Mouse (Mus musculus) heart, postnatal 10 days (tissue): ENCODE measurements at regions not wholly inside any gene's neighbourhood (a gene's known extent, or its start where the extent isn't known, plus 50 kb on each side); places are given as distances from the start of the nearest gene placed in this dataset.

Experiments
- DNase-seq, 2 experiments: peaks; one replicate each; pipeline ENCODE4 v3.0.0; 2021
- intact Hi-C: fragments of 180-260 bp; cut with DNase I; formaldehyde crosslinking; loops from one replicate; pipeline ENCODE4 v1.15.1; 2025

GRCm38 (mm10) chr13:116027147-116027546, 282.3 kb downstream of the Isl1 start:
- intact Hi-C loops, result no loop called here

DNA sequence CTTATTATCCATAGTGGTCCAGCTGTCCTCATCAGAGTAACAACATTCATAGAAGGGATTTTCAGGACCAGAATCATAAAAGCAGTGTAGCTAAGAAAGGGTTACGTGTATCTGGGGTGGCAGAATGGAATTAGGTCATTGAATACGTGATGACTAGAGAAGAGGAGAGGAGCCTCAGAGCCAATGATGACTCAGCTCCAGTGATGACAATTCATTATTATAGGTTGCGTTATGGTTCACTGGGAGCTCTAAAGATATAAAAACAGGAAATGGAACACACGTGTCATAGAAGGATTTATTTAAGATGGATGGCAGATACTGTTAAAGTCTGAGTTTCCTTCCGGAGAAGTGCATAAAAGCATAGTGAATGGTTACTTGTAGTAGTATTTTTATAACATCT, 291.6 kb downstream of the Isl1 start:
- intact Hi-C loops, result no loop called here
- no peak for DNase-seq

More at GRCm38 (mm10) chr13:116027147-116027546, 282.3 kb downstream of the Isl1 start:
- DNase-seq, result no peak

- intact Hi-C loops, result no loop called here
- no peak for DNase-seq
Measured at GRCm38 (mm10) chr13:116003733-116004132, 305.8 kb downstream of the Isl1 start.

- peak; percentile 39 to 60 for DNase-seq
- intact Hi-C loops, result no loop called here
Measured at GRCm38 (mm10) chr13:116002391-116002899, 307.0 kb downstream of the Isl1 start.

- no peak for DNase-seq
- intact Hi-C loops, result no loop called here
Measured at GRCm38 (mm10) chr13:115990591-115990990, 318.9 kb downstream of the Isl1 start.

DNA sequence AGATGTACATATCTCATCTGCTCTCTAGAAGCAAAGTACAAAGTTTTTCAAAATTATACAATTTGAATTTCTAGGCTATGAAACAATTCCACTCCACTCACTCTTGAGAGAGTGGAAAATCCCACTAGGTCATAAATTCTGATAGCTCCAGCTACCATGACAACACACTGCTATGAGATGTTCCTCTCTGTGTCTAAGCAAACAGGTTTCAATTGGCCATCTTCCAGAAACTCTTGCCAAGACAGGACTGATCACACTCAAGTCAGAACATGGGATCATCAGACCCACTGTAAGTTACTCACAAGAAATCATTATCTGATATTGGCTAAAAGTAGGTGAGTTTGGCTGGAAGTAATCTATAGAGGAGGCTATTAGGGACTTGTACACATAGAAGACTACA, 320.4 kb downstream of the Isl1 start:
- DNase-seq, result no peak

DNA sequence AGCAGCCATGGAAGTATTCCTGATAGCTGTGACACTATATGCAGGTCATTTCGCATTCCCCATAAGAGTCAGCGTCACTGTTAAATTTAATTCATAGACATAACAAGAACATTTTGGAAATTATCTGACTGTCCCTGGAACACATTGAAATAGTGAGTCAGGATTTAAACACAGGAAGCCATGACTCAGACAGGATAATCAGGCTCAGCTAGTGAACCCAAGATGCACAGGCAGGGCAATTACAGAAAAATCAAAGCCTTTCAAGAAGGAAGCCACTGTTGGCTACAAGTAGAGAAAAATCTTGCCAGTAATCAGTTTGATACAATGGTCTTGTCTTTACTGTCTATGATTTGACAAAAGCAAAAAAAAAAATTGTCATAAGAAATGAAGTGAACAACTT, 323.2 kb downstream of the Isl1 start:
- DNase-seq, result no peak
- intact Hi-C loops, result no loop called here

More for the DNA sequence above, 320.4 kb downstream of the Isl1 start:
- intact Hi-C loops, result no loop called here

DNA sequence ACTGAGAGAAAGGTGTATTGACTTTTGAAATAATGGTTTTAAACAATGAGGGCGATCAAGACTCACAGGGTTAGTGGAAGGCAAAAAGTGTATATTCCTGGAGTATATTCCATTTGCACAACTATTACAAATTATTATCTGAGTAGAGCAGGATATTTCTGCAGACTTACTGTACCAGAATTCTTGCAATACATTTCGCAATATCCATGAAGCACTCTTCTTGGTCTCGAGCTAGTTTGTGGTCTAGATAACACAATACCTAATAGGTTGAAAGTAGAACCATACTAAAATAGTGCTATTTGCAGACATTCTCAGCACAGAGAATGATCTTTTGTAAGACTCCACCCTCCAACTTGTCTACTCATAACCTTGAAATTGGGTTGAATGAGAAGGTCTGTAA, 323.8 kb downstream of the Isl1 start:
- DNase-seq, result no peak
- intact Hi-C loops, result no loop called here

DNA sequence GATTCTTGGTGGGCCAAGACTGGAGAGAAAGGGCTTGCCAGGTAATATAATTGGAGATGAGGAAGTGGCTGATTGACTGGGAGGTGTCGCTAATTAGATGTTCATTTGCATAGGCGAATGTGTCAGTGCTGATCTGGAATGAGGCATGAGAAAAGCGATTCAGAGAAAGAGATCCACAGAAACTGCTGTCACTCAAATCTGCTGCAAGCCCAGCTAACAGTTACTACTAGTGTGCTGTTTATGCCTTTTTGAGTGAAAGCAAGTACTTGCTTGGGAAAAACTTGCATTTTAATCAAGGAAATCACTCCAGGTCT, 331.6 kb downstream of the Isl1 start:
- DNase-seq, result no peak
- intact Hi-C loops, result no loop called here

DNA sequence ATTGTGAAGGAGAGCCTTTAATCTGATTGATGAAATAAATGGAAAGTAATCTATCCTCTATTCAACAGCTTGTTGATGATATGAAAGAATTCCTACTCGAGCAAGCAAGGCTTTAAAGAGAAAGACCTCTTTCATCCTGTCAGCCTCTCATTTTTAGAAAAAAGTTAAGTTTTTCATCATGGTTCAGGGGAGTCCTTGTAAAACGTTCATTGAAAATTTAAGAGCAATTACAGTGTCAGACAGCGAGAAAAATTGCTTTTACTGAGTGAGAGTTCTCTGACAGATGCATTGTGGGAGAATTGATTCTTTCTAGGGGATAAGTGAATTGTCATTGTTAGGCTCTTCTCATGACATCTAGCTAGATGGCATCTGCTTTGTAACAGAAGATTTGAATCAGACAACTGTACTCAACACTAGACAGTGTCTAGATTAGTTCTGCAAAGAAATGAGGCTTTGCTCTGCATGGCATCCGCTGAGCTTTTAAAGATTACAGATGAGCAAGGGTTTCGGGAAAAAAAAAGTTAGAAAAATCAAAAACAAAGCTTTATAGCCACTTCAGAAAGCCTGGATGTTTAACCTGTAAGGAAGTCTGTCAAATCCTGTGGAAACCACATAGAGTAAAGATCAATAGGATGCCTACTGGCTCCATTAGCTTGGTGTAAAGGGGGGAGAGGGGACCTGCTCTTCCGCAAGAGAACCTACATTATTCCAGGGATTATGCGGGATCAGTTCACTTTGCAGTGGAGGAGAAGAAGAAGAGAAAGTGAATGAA, 332.2 kb downstream of the Isl1 start:
- no peak for DNase-seq
- intact Hi-C loops, result no loop called here
